Mouse (Mus musculus): ENCODE results near the gene Ube2v1. TPM values are rescaled to one million over a fixed set of nuclear protein-coding genes. Genes with fewer than 3 reads are reported as not detected.

The Ube2v1 gene
- polyA plus RNA-seq (2017; shearing (Covaris generic)), result 387 TPM

DNA sequence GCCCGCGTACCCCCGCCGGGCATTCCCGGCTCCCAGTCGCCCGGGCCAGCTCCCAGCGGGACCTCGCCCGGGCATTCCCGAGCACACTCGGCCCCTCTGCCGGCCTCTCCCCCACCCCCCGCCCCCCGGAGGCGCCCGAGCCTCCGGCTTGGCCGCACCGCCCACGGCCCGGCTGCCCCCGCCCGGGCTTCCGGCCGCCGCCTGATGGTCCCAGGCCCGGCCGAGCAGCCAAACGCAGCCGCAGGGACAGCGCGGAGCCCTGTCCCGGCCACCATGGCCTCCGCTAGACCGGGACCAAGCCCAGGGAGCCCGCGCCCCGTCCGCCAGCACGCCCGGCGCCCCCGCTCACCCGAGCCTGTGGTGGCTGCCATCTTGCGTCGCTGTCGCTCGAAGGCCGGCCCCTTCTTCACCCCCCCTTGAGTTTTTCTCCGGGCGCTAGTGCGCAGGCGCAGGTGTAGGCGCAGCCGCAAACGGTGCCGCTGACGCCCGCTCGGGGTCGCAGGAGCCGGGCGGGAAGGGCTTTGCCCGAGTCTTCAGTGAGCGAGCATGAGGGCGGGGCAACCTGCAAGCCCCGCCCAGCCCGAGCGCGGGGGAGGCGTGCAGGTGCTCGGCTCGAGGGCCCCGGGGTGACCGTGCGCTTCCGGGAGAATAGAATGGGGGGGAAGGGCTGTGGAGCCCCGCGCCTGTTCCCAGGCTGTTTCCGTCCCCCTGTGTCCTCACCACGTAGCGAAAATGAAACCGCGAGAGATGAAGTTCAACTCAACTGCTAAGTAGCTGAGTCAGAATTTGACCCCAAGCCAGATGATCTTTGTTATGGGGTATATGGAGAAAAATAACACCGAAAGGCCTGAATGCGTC lies at the start of gene Ube2v1:
Gene Ube2v1, minus strand, starts transcription at position 505 of the 858 bp plus-strand sequence.

DNA sequence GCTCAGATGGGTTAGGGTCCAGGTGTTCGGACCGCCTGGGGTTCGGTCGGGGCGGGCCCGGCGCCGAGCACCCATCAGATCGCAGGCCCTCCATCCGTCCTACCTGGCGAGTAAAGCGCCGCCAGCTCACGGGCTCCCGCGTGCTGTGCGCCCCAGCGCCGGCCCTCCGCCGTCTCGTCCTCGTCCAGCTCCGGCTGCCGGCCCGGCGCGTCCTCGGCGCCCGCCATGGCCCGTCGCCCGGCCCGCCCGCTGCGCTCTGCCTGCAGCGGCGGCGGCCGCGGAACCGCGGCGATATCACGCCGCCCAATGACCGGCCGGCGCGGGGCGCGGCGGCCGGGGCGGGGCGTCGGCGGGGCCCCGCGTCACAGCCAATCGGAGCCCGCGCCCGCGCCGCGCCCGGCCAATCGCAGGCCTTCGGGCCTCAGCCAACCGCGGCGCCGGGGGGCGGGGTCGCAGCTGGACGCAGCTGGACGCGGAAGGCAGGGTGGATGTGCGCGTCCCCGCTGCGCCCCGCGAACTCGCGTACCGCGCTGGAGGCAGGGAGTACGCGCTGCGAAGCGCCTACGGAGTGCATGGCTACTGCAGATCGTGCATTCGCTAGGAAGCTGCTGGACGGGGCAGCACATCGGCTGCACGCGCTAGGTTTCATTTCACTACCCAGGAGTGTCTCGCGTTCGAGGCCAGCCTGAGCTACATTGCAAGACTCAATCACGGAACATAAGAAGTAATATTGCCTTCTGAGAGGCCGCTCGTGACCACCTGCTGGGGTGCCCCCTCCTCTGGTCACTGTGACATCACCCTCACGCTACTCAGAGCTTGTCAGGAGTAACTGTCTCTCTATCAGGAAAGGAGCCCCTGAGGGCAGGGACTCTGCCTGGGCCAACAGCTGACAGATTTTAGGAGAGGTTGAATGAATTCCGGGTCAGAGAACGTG lies 29.6 kb upstream of the Ube2v1 start, which contains the start of gene Gm20431:
Gene Gm20431, minus strand, starts transcription at position 227 of the 934 bp plus-strand sequence.

Other genes starting within 250 kb of the Ube2v1 start
- gene Slc9a8, start 210.4 kb downstream of the Ube2v1 start, polyA plus RNA-seq (2017; shearing (Covaris generic)), result 94.2 TPM
- gene Rnf114, start 139.4 kb downstream of the Ube2v1 start, polyA plus RNA-seq (2017; shearing (Covaris generic)), result 299 TPM
- 38.6 TPM for gene Spata2, start 139.2 kb downstream of the Ube2v1 start, polyA plus RNA-seq (2017; shearing (Covaris generic))
- gene Snai1, start 93.9 kb downstream of the Ube2v1 start, polyA plus RNA-seq (2017; shearing (Covaris generic)), result not detected
- gene Gm20431, start 29.4 kb upstream of the Ube2v1 start, polyA plus RNA-seq (2017; shearing (Covaris generic)), result 1.9 TPM
- 0.51 TPM for gene Cebpb, start 56.8 kb upstream of the Ube2v1 start, polyA plus RNA-seq (2017; shearing (Covaris generic))
- gene Tmem189, start 57.7 kb upstream of the Ube2v1 start, polyA plus RNA-seq (2017; shearing (Covaris generic)), result 13.3 TPM